Mouse (Mus musculus) kidney, adult 18-20 months (tissue): ENCODE data around the gene Gm8271.
"Not testable (repeated sequence)": the region's sequence is repeated elsewhere in the genome, so short reads cannot be mapped to it uniquely, and the experiment has no call there.

Experiments used
- DNase-seq: peaks from one replicate; pipeline ENCODE4 v3.0.0; 2021

Gene Gm8271

GRCm38 (mm10) chr14:5185493-5185892 lies at the start of gene Gm8271:
TSS of gene Gm8271 (plus strand) at chr14:5185793.
- DNase-seq: not testable (repeated sequence)

DNA sequence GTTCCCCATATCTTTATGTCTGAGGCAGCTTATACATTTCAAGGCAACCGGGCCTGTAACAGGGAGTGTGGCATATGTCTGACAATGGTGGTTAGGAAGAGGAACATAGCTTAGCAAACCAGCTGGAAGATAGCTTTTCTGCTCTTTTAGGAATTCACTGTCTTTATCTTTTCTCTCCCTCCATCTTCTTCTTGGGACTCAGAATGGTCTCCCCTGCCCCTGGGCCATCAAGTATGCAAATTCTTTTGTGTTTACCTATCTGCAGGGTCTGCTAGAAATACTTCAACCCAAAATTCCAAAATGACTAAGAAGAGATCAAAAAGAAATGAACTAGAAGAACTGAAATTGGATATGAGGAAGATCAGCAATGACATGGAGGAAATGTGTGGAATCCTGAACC lies 21.4 kb upstream of the Gm8271 start, which contains the start of gene Gm3317:
Gm3317 (plus strand) TSS at position 301 of the 400 bp plus-strand sequence.
- DNase-seq: not testable (repeated sequence)
